Mouse (Mus musculus) ES-Bruce4 (cell line): ENCODE data around the gene Pacsin1. TPM values are rescaled to one million over a fixed set of nuclear protein-coding genes. Genes with fewer than 3 reads are reported as not detected.
A peak's percentile ranks its signal among the peaks of the same experiment; 100 is the strongest.

ENCODE experiments used
- H3K27ac ChIP-seq: 2 replicates; pipeline ENCODE4 v1.5.1; 2012; ENCODE audit warnings: low read length, inconsistent platforms; ENCODE audit not compliant: insufficient read depth
- H3K27me3 ChIP-seq: 2 replicates; pipeline ENCODE4 v1.6.1; 2012; ENCODE audit warnings: mild to moderate bottlenecking, low read length, inconsistent platforms; ENCODE audit not compliant: control insufficient read depth, poor library complexity, insufficient read depth, severe bottlenecking
- H3K36me3 ChIP-seq: 2 replicates; pipeline ENCODE4 v1.6.1; 2012; ENCODE audit warnings: inconsistent platforms, mild to moderate bottlenecking, low read length, moderate library complexity; ENCODE audit not compliant: control insufficient read depth, poor library complexity, insufficient read depth, severe bottlenecking
- H3K4me1 ChIP-seq: one replicate; pipeline ENCODE4 v1.8.1; 2011; ENCODE audit warnings: low read length; ENCODE audit not compliant: control insufficient read depth, insufficient read depth
- H3K4me3 ChIP-seq: 2 replicates; pipeline ENCODE4 v1.5.1; 2011; ENCODE audit warnings: low read depth, mild to moderate bottlenecking, low read length
- H3K9ac ChIP-seq: 2 replicates; pipeline ENCODE4 v1.6.1; 2012; ENCODE audit warnings: low read depth, mild to moderate bottlenecking, inconsistent platforms; ENCODE audit not compliant: poor library complexity, severe bottlenecking
- H3K9me3 ChIP-seq: replicated peaks from 2 replicates; pipeline ENCODE4 v1.6.1; 2012; ENCODE audit warnings: mild to moderate bottlenecking, low read length, inconsistent platforms; ENCODE audit not compliant: control insufficient read depth, poor library complexity, insufficient read depth, severe bottlenecking
- CTCF ChIP-seq: IDR thresholded peaks from one replicate; pipeline ENCODE4 v1.8.1; 2011; ENCODE audit warnings: low read depth, low read length
- EP300 ChIP-seq: IDR thresholded peaks from 2 replicates; pipeline ENCODE4 v1.6.1; 2011; ENCODE audit warnings: low read depth, low read length; ENCODE audit not compliant: insufficient read depth
- POLR2A ChIP-seq: IDR thresholded peaks from one replicate; pipeline ENCODE4 v1.8.1; 2011; ENCODE audit warnings: low read length; ENCODE audit not compliant: insufficient read depth
- polyA plus RNA-seq: library from polyadenylated mRNA; stranded (reverse); fragments of >200 nt; gene quantifications from 2 replicates; pipeline ENCODE4 v1.2.4, GENCODE M21; 2011; ENCODE audit warnings: low read depth; ENCODE audit not compliant: missing spikeins, insufficient read depth, insufficient read length

The Pacsin1 gene
- polyA plus RNA-seq, 1 experiment, result 16.8 TPM

GRCm38 (mm10) chr17:27690993-27691693 is 35.8 kb downstream of the Pacsin1 start:
- H3K4me3 ChIP-seq, result no peak overlapping the region
- TF ChIP-seq CTCF (no peak), EP300 (no peak), POLR2A (no peak)
- no peaks in the 10 kb centered on the region for H3K4me1 ChIP-seq
- H3K36me3 ChIP-seq, result no peaks in the 10 kb centered on the region
- H3K9ac ChIP-seq, result no peak overlapping the region
- no peak overlapping the region for H3K27ac ChIP-seq
- no peaks in the 10 kb centered on the region for H3K9me3 ChIP-seq
- no peaks in the 10 kb centered on the region for H3K27me3 ChIP-seq

- no peak for TF ChIP-seq EP300
- TF ChIP-seq CTCF, result no peak
- TF ChIP-seq POLR2A, result no peak
- no peaks in the 10 kb centered on the region for H3K36me3 ChIP-seq
These were observed 44.4 kb downstream of the Pacsin1 start for GRCm38 (mm10) chr17:27699641-27700244.

GRCm38 (mm10) chr17:27700812-27701211 is 45.5 kb downstream of the Pacsin1 start:
- Histone ChIP-seq H3K9ac (no peak overlapping the region), H3K27me3 (no peaks in the 10 kb centered on the region), H3K4me1 (peaks cover 5% of the 10 kb centered on the region), H3K27ac (no peak overlapping the region), H3K9me3 (peaks cover 12% of the 10 kb centered on the region), H3K36me3 (no peaks in the 10 kb centered on the region), H3K4me3 (no peak overlapping the region)
- TF ChIP-seq POLR2A, result no peak
- TF ChIP-seq CTCF, result no peak
- TF ChIP-seq EP300, result 0 out of 2 replicates have a peak, but pooled peaks have one; percentile 19

More at GRCm38 (mm10) chr17:27699641-27700244, 44.4 kb downstream of the Pacsin1 start:
- Histone ChIP-seq H3K4me1 (peaks cover 2% of the 10 kb centered on the region), H3K27ac (no peak overlapping the region), H3K27me3 (no peaks in the 10 kb centered on the region), H3K4me3 (no peak overlapping the region), H3K9me3 (peaks cover 12% of the 10 kb centered on the region), H3K9ac (no peak overlapping the region)

- H3K27me3 ChIP-seq, result no peaks in the 10 kb centered on the region
- H3K4me1 ChIP-seq, result peaks cover 5% of the 10 kb centered on the region
- peak overlapping the region; percentile 30 for H3K4me3 ChIP-seq
- no peaks in the 10 kb centered on the region for H3K36me3 ChIP-seq
- H3K27ac ChIP-seq, result no peak overlapping the region
- H3K9me3 ChIP-seq, result peaks cover 12% of the 10 kb centered on the region
- H3K9ac ChIP-seq, result peak overlapping the region; percentile 13; the same call in 1 of the 2 replicates
- TF ChIP-seq EP300, result no peak
- no peak for TF ChIP-seq POLR2A
- no peak for TF ChIP-seq CTCF
These were observed 46.5 kb downstream of the Pacsin1 start for GRCm38 (mm10) chr17:27701856-27702255.

- TF ChIP-seq POLR2A, result no peak
- peak; percentile 62; the same call in 1 of the 2 replicates for TF ChIP-seq EP300
- peak; percentile 90 for TF ChIP-seq CTCF
- Histone ChIP-seq H3K9me3 (peaks cover 10% of the 10 kb centered on the region), H3K4me3 (peak overlapping the region; percentile 48), H3K4me1 (peaks cover 5% of the 10 kb centered on the region), H3K36me3 (no peaks in the 10 kb centered on the region), H3K27ac (no peak overlapping the region), H3K9ac (peak overlapping the region; percentile 41; the same call in 1 of the 2 replicates), H3K27me3 (no peaks in the 10 kb centered on the region)
These were observed 47.2 kb downstream of the Pacsin1 start for GRCm38 (mm10) chr17:27702518-27702917.

GRCm38 (mm10) chr17:27703961-27704621 is 48.8 kb downstream of the Pacsin1 start:
- Histone ChIP-seq H3K9ac (no peak overlapping the region), H3K27me3 (no peaks in the 10 kb centered on the region), H3K4me3 (no peak overlapping the region), H3K36me3 (no peaks in the 10 kb centered on the region), H3K9me3 (no peaks in the 10 kb centered on the region), H3K4me1 (peaks cover 9% of the 10 kb centered on the region), H3K27ac (peak overlapping the region; percentile 39)
- TF ChIP-seq POLR2A (no peak), CTCF (no peak), EP300 (peak; percentile 78)
